Comparison of ENCODE assay signal across 10 mouse cellular contexts in the genomic region with DNA sequence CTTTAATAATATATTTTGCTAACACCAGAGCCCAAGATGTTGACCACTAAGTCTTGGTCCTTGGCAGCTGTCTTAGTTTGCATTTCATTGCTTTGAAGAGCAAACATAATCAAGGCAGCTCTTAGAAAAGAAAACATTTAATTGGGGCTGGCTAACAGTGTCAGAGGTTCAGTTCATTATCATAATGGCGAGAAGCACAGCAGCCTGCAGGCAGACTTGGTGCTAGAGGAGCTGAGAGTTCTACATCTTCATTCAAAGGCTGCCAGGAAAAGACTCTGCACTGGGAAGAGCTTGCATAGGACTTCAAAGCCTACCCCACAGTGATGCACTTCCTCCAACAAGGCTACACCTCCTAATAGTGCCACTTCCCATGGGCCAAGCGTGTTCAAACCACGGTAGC.
"Had no signal": no experiment of that assay in that cellular context is flagged by ENCODE, and none has a peak within 500 bp of the region (broad histone marks: within the 10 kb centered on the region; RNA-seq: fewer than 3 reads in every experiment).

No protein-coding gene starts in this region.

- H3K9ac ChIP-seq: liver, embryonic 13.5 days; lung, embryonic 14.5 days had no signal

- H3K36me3 ChIP-seq: liver, embryonic 13.5 days had no signal

- H3K9me3 ChIP-seq: liver, embryonic 13.5 days had no signal

- H3K27me3 ChIP-seq: liver, embryonic 13.5 days had no signal

- H3K4me2 ChIP-seq: liver, embryonic 13.5 days; lung, embryonic 14.5 days had no signal

- DNase-seq: kidney, adult 18-20 months; kidney, adult 9 months; kidney, postnatal 36 days; liver, embryonic 13.5 days; lung, embryonic 14.5 days; midbrain, embryonic 14.5 days; thymus, adult 18-20 months; thymus, postnatal 36 days had no signal

- H3K4me3 ChIP-seq: liver, embryonic 13.5 days had no signal

- ATAC-seq: lung, postnatal 0 days had no signal

- H3K27ac ChIP-seq: liver, embryonic 13.5 days; macrophage had no signal
